Mouse (Mus musculus) cerebellum, postnatal 14 days (tissue): Measurements from ENCODE around the gene Gm5458.
"Not testable (repeated sequence)": the region's sequence is repeated elsewhere in the genome, so short reads cannot be mapped to it uniquely, and the experiment has no call there.

Experiments used
- DNase-seq, 2 experiments: peaks; one replicate each; pipeline ENCODE4 v3.0.0; 2021; ENCODE audit warnings: mixed read lengths in 2 of 2

Gm5458 gene

DNA sequence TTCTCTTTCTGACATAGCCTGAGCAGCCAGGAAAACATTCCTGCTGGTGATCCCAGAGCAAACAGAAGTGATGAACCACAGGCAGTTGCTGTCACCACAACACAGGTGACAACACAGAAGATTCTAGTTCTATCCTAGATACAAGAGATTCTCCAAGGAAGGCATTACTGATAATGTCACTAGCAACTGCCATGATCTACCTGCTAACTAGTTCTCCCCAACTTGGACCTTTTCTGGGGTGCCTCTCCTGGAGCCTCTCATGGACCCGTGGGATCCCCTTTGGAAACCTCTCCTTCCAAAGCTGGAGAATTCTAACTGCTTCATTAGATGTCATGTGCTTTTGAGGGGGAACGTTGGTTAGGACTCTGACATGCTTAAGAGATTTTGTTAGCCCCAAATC is at the start of gene Gm5458:
Gene Gm5458, minus strand, starts transcription at position 101 of the 400 bp plus-strand sequence.
- DNase-seq, result not testable (repeated sequence)

DNA sequence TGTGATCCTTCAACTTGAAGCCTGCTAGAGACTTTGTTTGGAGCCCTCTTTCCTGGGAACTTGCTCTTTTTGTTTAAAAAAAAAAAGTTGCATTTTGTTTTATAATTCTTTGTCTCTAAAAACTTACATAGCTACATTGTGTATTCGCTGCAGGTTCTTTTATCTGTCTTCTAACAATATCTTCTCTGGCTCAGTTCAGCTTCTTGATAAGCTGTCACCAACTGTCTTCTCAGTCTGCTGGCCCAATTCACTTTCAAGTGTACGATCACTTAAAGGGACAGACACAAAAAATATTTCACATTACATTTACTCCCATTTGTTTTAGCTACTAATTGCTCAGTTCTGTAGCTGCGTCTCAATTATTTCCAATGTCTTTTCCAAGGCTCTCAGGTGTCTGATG is 43.9 kb upstream of the Gm5458 start:
- no peak for DNase-seq

GRCm38 (mm10) chr14:19584804-19585667 is 17.3 kb downstream of the Gm5458 start, which contains the start of gene Gm2237:
Gene Gm2237 (minus strand): TSS chr14:19585135.
- DNase-seq, result peak; percentile 22 to 38

DNA sequence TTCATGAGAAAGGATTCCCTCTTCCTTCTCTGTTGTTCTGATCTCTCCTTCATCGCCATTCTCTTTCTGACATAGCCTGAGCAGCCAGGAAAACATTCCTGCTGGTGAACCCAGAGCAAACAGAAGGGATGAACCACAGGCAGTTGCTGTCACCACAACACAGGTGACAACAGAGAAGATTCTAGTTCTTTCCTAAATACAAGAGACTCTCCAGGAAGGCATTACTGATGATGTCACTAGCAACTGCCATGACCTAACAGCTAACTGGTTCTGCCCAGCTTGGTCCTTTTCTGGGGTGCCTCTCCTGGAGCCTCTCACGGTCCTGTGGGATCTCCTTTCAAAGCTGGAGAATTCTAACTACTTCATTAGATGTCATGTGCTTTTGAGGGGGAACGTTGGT is 52.5 kb downstream of the Gm5458 start, which contains the start of gene Gm2244:
Gene Gm2244, minus strand, starts transcription at position 101 of the 400 bp plus-strand sequence.
- not testable (repeated sequence) for DNase-seq
